Mouse (Mus musculus) MEL (cell line): ENCODE measurements around the gene Catsperz.

ENCODE experiments used
- BHLHE40 ChIP-seq: IDR thresholded peaks from 2 replicates; pipeline ENCODE4 v1.6.1; 2012; ENCODE audit warnings: low read depth, mild to moderate bottlenecking, inconsistent platforms, low read length, improper control_type of control experiment, borderline replicate concordance
- CTCF ChIP-seq, 3 experiments: IDR thresholded peaks in 2 of 3; conservative IDR thresholded peaks in 1 of 3; 2 replicates each; pipeline ENCODE4 v1.5.1; 2011 to 2012; ENCODE audit warnings: low read length in 3 of 3, low read depth in 2 of 3, mild to moderate bottlenecking in 2 of 3, improper control_type of control experiment in 1 of 3, inconsistent platforms in 1 of 3, mixed read lengths in 1 of 3, moderate library complexity in 1 of 3; ENCODE audit not compliant: control insufficient read depth in 1 of 3, insufficient read depth in 1 of 3, poor library complexity in 1 of 3, severe bottlenecking in 1 of 3
- ETS1 ChIP-seq: IDR thresholded peaks from 2 replicates; pipeline ENCODE4 v1.6.1; 2012; ENCODE audit warnings: low read depth, mild to moderate bottlenecking, inconsistent platforms, low read length, improper control_type of control experiment, moderate library complexity
- GABPA ChIP-seq: IDR thresholded peaks from 2 replicates; pipeline ENCODE4 v1.6.1; 2012; ENCODE audit warnings: low read depth, mild to moderate bottlenecking, inconsistent platforms, low read length, improper control_type of control experiment, moderate library complexity
- RCOR1 ChIP-seq: IDR thresholded peaks from 2 replicates; pipeline ENCODE4 v1.6.1; 2012; ENCODE audit warnings: low read depth, mild to moderate bottlenecking, inconsistent platforms, low read length, improper control_type of control experiment
- SIN3A ChIP-seq: IDR thresholded peaks from 2 replicates; pipeline ENCODE4 v1.6.1; 2012; ENCODE audit warnings: low read length, improper control_type of control experiment, inconsistent platforms
- SMC3 ChIP-seq: IDR thresholded peaks from 2 replicates; pipeline ENCODE4 v1.6.1; 2011; ENCODE audit warnings: low read depth, low read length, improper control_type of control experiment
- TAL1 ChIP-seq: IDR thresholded peaks from 2 replicates; pipeline ENCODE4 v1.6.1; 2012; ENCODE audit warnings: mild to moderate bottlenecking, inconsistent platforms, low read length, moderate library complexity, mixed read lengths
- TCF12 ChIP-seq: IDR thresholded peaks from 2 replicates; pipeline ENCODE4 v1.6.1; 2014; ENCODE audit warnings: low read depth, mild to moderate bottlenecking, inconsistent platforms, low read length, improper control_type of control experiment, moderate library complexity
- UBTF ChIP-seq: IDR thresholded peaks from 2 replicates; pipeline ENCODE4 v1.6.1; 2012; ENCODE audit warnings: low read depth, mild to moderate bottlenecking, inconsistent platforms, low read length, improper control_type of control experiment, moderate library complexity, borderline replicate concordance; ENCODE audit not compliant: insufficient read depth
- USF1 ChIP-seq: IDR thresholded peaks from 2 replicates; pipeline ENCODE4 v1.6.1; 2014; ENCODE audit warnings: low read depth, mild to moderate bottlenecking, inconsistent platforms, low read length, improper control_type of control experiment, moderate library complexity

DNA sequence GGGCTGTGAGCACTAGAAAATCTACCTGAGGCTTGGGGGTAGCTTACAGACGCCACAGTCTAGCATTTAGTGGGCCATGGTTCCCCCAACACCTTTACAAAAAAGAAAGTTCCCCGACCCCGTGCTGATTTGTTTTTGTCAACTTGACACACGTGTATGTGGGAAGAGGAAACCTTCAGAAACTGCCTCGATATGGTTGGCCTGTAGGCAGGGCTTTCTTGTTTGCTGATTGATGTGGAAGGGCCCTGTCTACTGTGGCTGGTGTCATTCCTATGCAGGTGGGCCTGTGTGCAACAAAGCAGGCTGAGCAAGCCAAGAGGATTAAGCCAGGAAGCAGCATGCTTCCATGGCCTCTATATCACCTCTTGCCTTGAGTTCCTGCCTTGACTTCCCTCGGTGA, 12.1 kb downstream of the Catsperz start:
- TF ChIP-seq ETS1 (no peak), GABPA (no peak), TCF12 (no peak), CTCF (IDR thresholded peaks at IDR 0.05 in 2 of 3, conservative IDR thresholded peaks at IDR 0.05 in 1 of 3; ENCODE audit: control insufficient read depth in 1 of 3, insufficient read depth in 1 of 3, low read depth in 2 of 3, low read length in 3 of 3, poor library complexity in 1 of 3, severe bottlenecking in 1 of 3) (no peak), SMC3 (no peak), TAL1 (no peak), SIN3A (no peak), USF1 (no peak), BHLHE40 (no peak), UBTF (no peak), RCOR1 (no peak)
